In the genomic region with DNA sequence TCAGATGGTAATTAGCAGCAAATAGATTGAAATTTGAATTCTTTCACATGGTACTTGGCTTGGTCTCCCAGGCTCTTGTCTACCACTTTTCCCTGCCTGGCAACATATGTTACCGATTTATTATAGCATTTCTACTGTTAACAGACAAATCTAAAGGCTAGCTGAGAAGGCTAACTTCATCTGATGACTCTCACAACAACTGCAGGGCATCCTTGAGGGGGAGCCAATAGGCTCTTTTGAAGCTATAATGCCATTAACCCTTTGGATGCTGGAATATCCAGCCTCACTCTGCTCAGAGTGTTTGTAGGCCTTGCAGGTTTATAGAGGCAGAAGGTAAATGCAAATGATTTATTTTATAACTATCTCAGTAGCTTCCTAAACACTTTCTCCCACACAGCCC, we compare ENCODE assay signal across 18 mouse cellular contexts.
DNase-seq lines count a peak whose midpoint lies in the region; ATAC-seq and TF ChIP-seq lines count a peak whose summit lies in the region.
"Had no signal": no experiment of that assay in that cellular context is flagged by ENCODE, and none has a peak within 500 bp of the region (broad histone marks: within the 10 kb centered on the region; RNA-seq: fewer than 3 reads in every experiment).

No protein-coding gene starts in this region.

- H3K36me3 ChIP-seq in forebrain, embryonic 14.5 days (ENCODE audit: control insufficient read depth, insufficient read depth, low read length): no peaks in the 10 kb centered on the region
- H3K36me3 ChIP-seq in forebrain, postnatal 0 days (ENCODE audit: insufficient read depth): no peaks in the 10 kb centered on the region
- no peaks in the 10 kb centered on the region for H3K36me3 ChIP-seq in neural tube, embryonic 15.5 days
- H3K36me3 ChIP-seq: embryonic facial prominence, embryonic 15.5 days; G1E; limb, embryonic 15.5 days; midbrain, embryonic 10.5 days had no signal

- no peak overlapping the region for H3K9ac ChIP-seq in forebrain, embryonic 14.5 days (ENCODE audit: low read length)
- no peak overlapping the region for H3K9ac ChIP-seq in forebrain, postnatal 0 days
- H3K9ac ChIP-seq in neural tube, embryonic 15.5 days (replicated peaks): no peak overlapping the region
- H3K9ac ChIP-seq: embryonic facial prominence, embryonic 15.5 days; limb, embryonic 15.5 days had no signal

- H3K27ac ChIP-seq in forebrain, embryonic 14.5 days (ENCODE audit: low read depth, low read length): no peak overlapping the region
- H3K27ac ChIP-seq in forebrain, postnatal 0 days (ENCODE audit: low read depth, low read length): no peak overlapping the region
- H3K27ac ChIP-seq in neural tube, embryonic 15.5 days (replicated peaks): no peak overlapping the region
- H3K27ac ChIP-seq: embryonic facial prominence, embryonic 15.5 days; limb, embryonic 15.5 days; midbrain, embryonic 10.5 days had no signal

- no peak for TF ChIP-seq CTCF in forebrain, postnatal 0 days (IDR thresholded peaks at IDR 0.05; ENCODE audit: low read depth)

- H3K4me3 ChIP-seq in forebrain, embryonic 14.5 days (ENCODE audit: low read depth, low read length): no peak overlapping the region
- no peak overlapping the region for H3K4me3 ChIP-seq in forebrain, postnatal 0 days (ENCODE audit: low read depth, low read length)
- H3K4me3 ChIP-seq in neural tube, embryonic 15.5 days (replicated peaks): no peak overlapping the region
- H3K4me3 ChIP-seq: embryonic facial prominence, embryonic 15.5 days; limb, embryonic 15.5 days; midbrain, embryonic 10.5 days had no signal

- DNase-seq in adrenal gland, postnatal 14 days: peak; percentile 8
- DNase-seq in adrenal gland, postnatal 36 days: no peak
- DNase-seq in forebrain, embryonic 14.5 days (ENCODE audit: low spot score): peak; percentile 42
- no peak for DNase-seq in forebrain, postnatal 0 days
- peak; percentile 30 for DNase-seq in neural tube, embryonic 10.5 days (ENCODE audit: extremely low spot score, low spot score)
- DNase-seq in ovary, adult 18-20 months (ENCODE audit: low spot score): no peak
- DNase-seq in heart, postnatal 10 days: no peak
- DNase-seq: gastrocnemius, postnatal 36 days; kidney, adult 9 months; kidney, postnatal 36 days; lung, postnatal 4 days; right cerebral cortex, adult 18-20 months had no signal

- H3K9me3 ChIP-seq in forebrain, embryonic 14.5 days (replicated peaks; ENCODE audit: control insufficient read depth, low read length): no peaks in the 10 kb centered on the region
- no peaks in the 10 kb centered on the region for H3K9me3 ChIP-seq in forebrain, postnatal 0 days (ENCODE audit: low read length)
- H3K9me3 ChIP-seq in neural tube, embryonic 15.5 days (replicated peaks): no peaks in the 10 kb centered on the region
- H3K9me3 ChIP-seq: embryonic facial prominence, embryonic 15.5 days; G1E; limb, embryonic 15.5 days; midbrain, embryonic 10.5 days had no signal

- H3K27me3 ChIP-seq in forebrain, embryonic 14.5 days (replicated peaks; ENCODE audit: control insufficient read depth, insufficient read depth, low read length): 0 out of 2 replicates have a peak, but pooled peaks cover 3% of the 10 kb centered on the region
- peaks cover 16% of the 10 kb centered on the region for H3K27me3 ChIP-seq in forebrain, postnatal 0 days (ENCODE audit: insufficient read depth, low read length)
- H3K27me3 ChIP-seq in neural tube, embryonic 15.5 days (replicated peaks): no peaks in the 10 kb centered on the region

- 27% methylated on average over 1 of the region's 1 CpGs for WGBS in forebrain, embryonic 14.5 days
- 22% methylated on average over 1 of the region's 1 CpGs for WGBS in forebrain, postnatal 0 days
- WGBS in neural tube, embryonic 15.5 days: 32% methylated on average over 1 of the region's 1 CpGs

- ATAC-seq in forebrain, embryonic 14.5 days: no peak
- ATAC-seq in forebrain, postnatal 0 days: no peak
- no peak for ATAC-seq in neural tube, embryonic 15.5 days (ENCODE audit: low FRiP score)
- ATAC-seq: CD4-positive, CD25-positive, alpha-beta regulatory T cell, adult 4 months had no signal

- intact Hi-C loops in heart, postnatal 10 days (cut with DNase I): no loop called here

- H3K4me2 ChIP-seq in forebrain, embryonic 14.5 days (ENCODE audit: low read length): no peak overlapping the region
- no peak overlapping the region for H3K4me2 ChIP-seq in forebrain, postnatal 0 days (ENCODE audit: low read depth)
- no peak overlapping the region for H3K4me2 ChIP-seq in neural tube, embryonic 15.5 days
- H3K4me2 ChIP-seq: embryonic facial prominence, embryonic 15.5 days; limb, embryonic 15.5 days had no signal

- peaks cover 14% of the 10 kb centered on the region for H3K4me1 ChIP-seq in forebrain, embryonic 14.5 days (ENCODE audit: control insufficient read depth, insufficient read depth, low read length)
- 0 out of 2 replicates have a peak, but pooled peaks cover 3% of the 10 kb centered on the region for H3K4me1 ChIP-seq in forebrain, postnatal 0 days (ENCODE audit: insufficient read depth)
- H3K4me1 ChIP-seq in neural tube, embryonic 15.5 days: peaks cover 22% of the 10 kb centered on the region
- H3K4me1 ChIP-seq: embryonic facial prominence, embryonic 15.5 days had no signal

Comparison
In these comparisons a context has a peak if more than half of its experiments do, and no peak if none do; other contexts are left out.
1. DNase-seq: peak in adrenal gland, postnatal 14 days (single experiment), forebrain, embryonic 14.5 days (single experiment) and neural tube, embryonic 10.5 days (single experiment); none in adrenal gland, postnatal 36 days (0 of 2), forebrain, postnatal 0 days (single experiment), ovary, adult 18-20 months (single experiment) and heart, postnatal 10 days (0 of 2).